Mouse (Mus musculus) left cerebral cortex, postnatal 36 days (tissue): ENCODE data around the gene Maml3. TPM values are rescaled to one million over a fixed set of nuclear protein-coding genes. Genes with fewer than 3 reads are reported as not detected.

ENCODE experiments used
- DNase-seq, 2 experiments: peaks; one replicate each; pipeline ENCODE4 v3.0.0; 2021 to 2022; ENCODE audit warnings: low spot score in 2 of 2, mixed read lengths in 1 of 2
- intact Hi-C: fragments of 180-260 bp; cut with DNase I; formaldehyde crosslinking; loops from one replicate; pipeline ENCODE4 v1.15.1; 2025
- total RNA-seq, 2 experiments: library from RNA; stranded (reverse); gene quantifications; 2 replicates each; pipeline ENCODE4 v1.2.3; 2021

The Maml3 gene
- total RNA-seq, 2 experiments from 2014 or later = 6.2 to 11.9 TPM

DNA sequence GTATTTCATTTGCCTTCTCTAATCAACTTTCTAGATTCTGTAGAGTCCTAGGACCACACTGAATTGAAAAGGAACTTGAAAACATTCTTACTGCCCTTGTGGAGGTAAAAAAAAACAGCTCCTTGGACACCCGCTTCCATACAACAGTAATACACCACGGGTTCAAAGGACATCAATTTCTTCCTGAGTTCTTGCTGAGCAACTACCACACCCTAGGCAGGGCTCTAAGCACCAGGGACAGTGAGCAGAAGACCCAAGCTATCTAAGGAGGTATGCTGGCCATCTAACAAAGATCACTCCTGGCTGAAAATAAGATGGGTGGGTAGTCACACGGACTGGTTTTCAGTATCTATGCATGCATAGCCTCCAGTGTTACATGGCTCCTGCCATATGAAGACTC lies 88.7 kb downstream of the Maml3 start:
- DNase-seq = no peak
- intact Hi-C loops = no loop called here

GRCm38 (mm10) chr3:52015556-52015955 lies 89.3 kb downstream of the Maml3 start:
- intact Hi-C loops = no loop called here
- DNase-seq = no peak

- no peak for DNase-seq
- intact Hi-C loops = no loop called here
These were observed 93.7 kb downstream of the Maml3 start for GRCm38 (mm10) chr3:52011032-52011710.

- intact Hi-C loops = loop anchor here (5.0 to 10.0 kb wide), 5 partner anchors 38 to 307 kb away; no protein-coding TSS in a partner anchor
- DNase-seq = peak in 1 of 2 experiments; percentile 31
These were observed 95.6 kb downstream of the Maml3 start for GRCm38 (mm10) chr3:52009321-52009720.

GRCm38 (mm10) chr3:52007602-52008252 lies 97.1 kb downstream of the Maml3 start:
- DNase-seq = peak; percentile 80 to 83
- intact Hi-C loops = loop anchor here (2.0 to 10.0 kb wide), 6 partner anchors 40 to 305 kb away; no protein-coding TSS in a partner anchor

GRCm38 (mm10) chr3:52006721-52007330 lies 98.0 kb downstream of the Maml3 start:
- intact Hi-C loops = loop anchor here (2.0 to 10.0 kb wide), 6 partner anchors 40 to 305 kb away; no protein-coding TSS in a partner anchor
- DNase-seq = no peak

GRCm38 (mm10) chr3:52003663-52004062 lies 101.2 kb downstream of the Maml3 start:
- no peak for DNase-seq
- intact Hi-C loops = loop anchor here (10.0 kb wide), 1 partner anchor 209 kb away; no protein-coding TSS in a partner anchor

DNA sequence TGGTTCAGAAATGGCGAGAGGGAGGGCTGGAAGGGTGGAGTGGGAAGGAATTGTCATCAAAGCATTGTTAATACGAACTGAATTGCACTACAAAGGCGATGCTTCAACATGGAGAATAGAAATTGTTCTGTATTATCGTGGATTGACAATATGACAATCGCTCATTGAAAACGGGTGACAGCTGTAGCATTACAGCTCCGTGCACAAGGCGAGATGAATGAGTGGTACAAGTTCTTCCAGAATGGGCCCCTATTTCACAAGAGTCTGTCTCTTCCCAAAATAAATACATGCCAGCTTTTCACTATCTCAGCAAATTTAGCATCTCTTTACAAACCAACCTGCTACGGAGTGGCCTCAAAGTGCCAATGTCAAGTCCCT lies 103.4 kb downstream of the Maml3 start:
- intact Hi-C loops = loop anchor here (10.0 kb wide), 1 partner anchor 207 kb away; no protein-coding TSS in a partner anchor
- no peak for DNase-seq

DNA sequence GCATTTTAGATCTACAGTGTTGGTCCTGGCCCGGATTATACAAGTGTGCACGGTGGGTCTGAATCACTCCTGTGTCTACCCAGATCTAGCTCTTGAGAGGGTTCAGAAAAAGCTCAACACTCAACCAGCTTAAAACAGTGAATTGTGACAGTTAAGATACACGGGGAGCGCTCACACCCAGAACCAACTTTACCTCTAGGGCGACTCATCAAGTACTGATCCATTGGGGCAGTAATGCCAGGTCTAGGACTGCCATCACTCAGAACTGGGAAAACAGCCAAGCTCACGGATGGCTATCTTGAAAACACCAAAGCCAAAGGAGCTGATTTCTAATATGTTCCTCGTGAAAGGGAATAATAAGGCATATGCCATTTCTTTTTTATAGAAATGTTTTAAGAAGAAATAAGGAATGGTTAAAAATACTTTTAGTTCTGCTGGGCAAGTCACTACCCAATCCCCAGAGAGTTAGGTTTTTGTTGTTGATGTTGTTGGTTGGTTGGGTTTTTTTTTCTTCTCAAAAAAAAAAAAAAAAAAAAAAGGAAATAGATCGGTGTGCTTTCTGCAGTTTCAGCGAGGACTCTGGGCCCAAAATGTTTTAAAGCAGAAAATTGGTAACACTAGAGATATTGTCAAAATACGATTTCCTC lies 103.9 kb downstream of the Maml3 start:
- no peak for DNase-seq
- intact Hi-C loops = loop anchor here (10.0 kb wide), 1 partner anchor 206 kb away; no protein-coding TSS in a partner anchor

DNA sequence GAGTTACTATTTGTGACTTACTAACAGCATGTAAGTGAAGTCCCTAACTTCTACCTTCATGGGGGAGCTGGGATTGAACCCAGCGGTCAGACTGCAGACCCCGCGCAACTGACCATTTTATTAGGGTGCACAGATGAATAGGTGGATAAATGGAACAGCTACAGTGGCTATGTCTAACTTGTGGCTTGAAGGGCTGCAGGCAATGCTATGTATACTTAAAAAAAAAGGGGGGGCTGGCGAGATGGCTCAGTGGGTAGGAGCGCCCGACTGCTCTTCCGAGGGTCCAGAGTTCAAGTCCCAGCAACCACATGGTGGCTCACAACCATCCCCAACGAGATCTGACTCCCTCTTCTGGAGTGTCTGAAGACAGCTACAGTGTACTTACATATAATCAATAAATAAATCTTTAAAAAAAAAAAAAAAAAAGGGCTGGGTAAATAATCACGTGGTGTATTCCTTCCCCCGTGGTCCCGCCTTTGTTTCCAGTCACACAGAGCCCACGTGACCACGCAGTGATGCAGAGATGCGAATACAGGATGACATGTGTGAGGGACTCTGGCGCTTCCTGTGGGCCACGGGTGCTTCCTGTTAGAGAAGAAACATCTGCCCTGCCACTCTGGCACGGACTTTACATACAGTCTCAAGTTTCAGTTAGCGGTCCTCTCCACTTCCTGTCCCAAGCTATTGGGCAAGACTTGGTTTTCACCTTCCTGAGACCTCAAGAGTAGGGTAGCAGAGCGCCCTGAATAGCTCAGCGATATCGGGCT lies 105.0 kb downstream of the Maml3 start:
- no peak for DNase-seq
- intact Hi-C loops = loop anchor here (10.0 kb wide), 1 partner anchor 205 kb away; no protein-coding TSS in a partner anchor

DNA sequence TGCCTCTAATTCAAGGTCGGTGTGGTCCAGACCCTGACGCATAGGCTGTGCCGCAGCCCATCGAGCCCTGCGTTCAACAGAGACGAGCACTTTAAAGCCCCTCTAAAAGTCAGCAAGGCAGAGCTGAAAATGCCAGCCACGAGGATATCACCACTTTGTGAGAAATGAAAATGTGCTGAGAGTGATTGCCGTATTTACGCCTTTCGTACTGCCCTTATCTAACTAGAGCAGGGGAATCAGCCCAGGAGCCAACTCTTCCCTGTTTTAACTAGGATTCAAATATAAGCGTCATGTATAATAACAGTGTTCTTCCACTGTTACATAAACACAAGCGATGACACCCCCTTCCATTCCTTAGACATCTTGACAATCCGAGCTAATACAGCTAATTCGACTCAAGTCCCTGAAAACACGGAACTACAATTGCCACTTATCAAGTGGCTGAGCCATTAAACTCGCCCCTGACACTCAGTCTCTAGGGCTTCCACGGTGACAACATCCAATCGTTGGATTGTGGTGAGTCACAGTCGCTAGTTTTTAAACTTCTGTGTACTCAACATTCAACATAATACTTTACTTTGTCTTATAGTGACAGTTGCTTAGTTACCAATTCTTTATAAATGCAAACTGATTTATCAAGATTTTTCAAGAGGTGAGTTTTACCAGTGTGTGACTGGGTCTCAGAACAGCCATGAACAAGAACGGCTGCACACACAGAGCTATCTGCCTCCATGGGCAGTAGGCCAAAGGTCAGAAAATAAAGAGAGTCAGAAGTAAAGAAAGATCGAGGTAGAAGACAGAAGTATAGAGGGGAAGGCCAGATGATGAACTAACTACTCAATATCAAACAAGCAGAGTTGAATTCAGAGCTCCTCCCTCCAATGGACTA lies 106.1 kb downstream of the Maml3 start:
- intact Hi-C loops = no loop called here
- no peak for DNase-seq

DNA sequence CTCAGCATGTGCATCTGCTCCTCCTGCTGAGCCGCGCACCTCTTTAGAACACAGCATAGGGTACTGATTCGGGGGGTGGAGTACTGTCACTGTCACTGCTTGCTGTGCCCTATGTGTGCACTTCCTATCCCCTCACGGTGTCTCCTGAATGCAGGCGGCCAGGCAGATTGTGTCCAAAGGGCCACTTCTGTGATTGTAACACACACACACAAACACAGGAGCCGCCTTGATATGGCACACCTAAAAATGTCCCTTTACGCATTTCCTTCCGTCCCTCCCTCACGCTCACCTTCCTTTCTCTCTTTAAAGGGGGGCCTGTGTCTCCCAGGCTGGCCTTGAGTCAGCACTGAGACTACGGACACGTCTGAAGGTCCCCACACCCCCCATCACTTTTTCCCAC lies 107.3 kb downstream of the Maml3 start:
- no peak for DNase-seq
- intact Hi-C loops = no loop called here

DNA sequence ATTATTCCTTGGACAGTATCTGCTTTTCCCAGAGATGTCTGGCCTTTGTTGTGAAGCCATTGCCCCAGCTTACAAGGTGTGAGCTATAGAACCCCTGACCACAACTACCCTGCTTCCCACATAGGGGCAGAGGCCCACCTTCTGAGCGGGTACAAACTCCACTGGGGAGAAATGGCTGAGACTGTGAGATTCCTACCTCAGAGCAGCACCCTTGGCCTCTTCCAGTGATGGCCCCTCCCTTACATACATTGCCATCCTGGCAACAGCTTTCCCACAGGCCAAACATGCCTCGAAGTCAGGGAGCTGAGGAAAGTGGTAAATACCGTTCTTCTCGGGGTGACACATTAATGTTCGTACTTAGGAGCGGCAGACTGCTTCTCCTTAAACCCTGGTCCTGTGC lies 118.4 kb downstream of the Maml3 start:
- intact Hi-C loops = no loop called here
- DNase-seq = no peak

DNA sequence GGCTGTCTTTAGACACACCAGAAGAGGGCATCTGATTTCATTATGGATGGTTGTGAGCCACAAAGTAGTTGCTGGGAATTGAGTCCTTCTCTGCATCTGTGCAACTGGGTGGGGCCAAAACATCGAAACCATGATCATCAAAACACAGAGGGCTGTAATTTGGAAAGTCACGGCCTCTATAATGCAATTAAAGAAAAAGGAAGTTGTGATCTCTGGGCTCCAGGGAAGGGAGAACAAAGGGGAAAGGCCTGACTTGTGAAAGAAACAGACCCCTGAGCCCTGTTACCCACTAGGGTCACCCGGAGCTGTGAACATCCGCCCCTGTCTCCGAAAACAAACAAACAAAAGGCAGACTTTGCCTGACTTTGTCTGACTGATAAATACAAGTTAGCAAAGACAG lies 123.4 kb downstream of the Maml3 start:
- intact Hi-C loops = no loop called here
- DNase-seq = no peak

DNA sequence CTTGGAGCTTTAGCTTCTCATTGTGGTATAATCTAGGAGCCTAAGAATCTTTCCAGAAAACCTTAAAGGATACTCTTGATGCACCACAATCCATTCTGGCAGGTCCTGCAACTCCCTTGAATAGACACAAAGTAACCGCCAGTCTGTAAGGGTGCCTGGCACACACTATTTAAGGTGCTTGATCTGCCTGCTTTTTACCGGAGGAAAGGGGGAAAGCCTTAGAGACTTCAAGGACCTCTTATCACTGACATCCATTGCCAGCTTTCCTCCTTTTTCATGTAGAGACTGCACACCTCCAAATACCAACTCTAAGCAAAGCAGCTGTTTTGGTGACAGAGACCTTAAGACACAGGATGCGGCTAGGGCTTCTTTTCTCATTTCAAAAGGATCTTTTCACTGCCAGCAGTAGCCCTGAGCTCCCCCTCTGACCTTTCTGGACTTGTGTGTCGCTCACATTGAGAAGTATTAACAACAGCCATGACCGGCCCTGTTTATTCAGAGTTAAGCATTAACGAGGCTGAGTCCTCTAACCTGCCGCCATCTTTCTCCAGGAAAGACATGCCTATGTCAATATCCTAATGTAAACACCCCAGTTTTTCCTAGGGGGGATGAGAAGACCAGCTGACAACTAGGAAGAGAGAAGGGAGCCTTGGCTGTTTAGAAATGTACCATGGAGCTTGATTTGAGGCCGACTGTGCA lies 127.1 kb downstream of the Maml3 start:
- intact Hi-C loops = no loop called here
- no peak for DNase-seq

DNA sequence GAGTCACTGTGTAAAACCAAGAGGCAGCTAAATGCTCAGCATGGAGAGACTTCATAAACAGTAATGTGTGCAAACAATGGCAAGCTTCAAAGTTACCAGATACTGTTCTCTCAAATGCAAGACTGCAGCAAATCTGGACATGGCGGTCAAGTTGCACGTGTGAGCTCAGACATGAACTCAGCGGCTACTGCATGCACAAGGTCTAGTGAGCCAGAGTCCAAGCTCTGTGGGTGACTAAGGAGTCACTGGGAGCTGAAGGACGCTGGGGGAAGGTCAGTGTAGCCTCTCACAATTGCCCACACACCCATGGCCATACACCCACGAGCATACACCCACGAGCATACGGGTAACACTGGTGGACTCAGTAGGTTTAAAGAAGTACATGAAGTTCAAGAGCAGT lies 130.3 kb downstream of the Maml3 start:
- intact Hi-C loops = no loop called here
- no peak for DNase-seq

DNA sequence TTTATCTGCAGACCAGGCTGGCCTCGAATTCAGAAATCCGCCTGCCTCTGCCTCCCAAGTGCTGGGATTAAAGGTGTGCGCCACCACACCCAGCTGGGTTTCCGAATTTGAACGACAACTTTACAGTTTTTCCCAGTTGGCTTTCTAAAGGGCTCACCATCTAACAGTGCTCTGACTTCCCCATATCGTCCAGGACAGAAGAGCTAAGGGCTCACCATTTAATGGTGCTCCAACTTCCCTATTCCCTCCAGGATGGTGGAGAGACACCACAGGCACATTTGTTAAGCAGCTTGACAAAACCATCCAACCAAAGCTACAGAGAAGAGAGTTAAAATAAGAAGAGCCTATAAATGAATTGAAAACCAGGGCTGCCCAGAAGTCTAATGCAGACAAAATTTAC lies 130.7 kb downstream of the Maml3 start:
- no peak for DNase-seq
- intact Hi-C loops = no loop called here

GRCm38 (mm10) chr3:51972576-51972975 lies 132.3 kb downstream of the Maml3 start:
- intact Hi-C loops = no loop called here

More at GRCm38 (mm10) chr3:51972576-51972975, 132.3 kb downstream of the Maml3 start:
- DNase-seq = no peak
